Comparison of ENCODE assay signal across 8 mouse cellular contexts in the genomic region with DNA sequence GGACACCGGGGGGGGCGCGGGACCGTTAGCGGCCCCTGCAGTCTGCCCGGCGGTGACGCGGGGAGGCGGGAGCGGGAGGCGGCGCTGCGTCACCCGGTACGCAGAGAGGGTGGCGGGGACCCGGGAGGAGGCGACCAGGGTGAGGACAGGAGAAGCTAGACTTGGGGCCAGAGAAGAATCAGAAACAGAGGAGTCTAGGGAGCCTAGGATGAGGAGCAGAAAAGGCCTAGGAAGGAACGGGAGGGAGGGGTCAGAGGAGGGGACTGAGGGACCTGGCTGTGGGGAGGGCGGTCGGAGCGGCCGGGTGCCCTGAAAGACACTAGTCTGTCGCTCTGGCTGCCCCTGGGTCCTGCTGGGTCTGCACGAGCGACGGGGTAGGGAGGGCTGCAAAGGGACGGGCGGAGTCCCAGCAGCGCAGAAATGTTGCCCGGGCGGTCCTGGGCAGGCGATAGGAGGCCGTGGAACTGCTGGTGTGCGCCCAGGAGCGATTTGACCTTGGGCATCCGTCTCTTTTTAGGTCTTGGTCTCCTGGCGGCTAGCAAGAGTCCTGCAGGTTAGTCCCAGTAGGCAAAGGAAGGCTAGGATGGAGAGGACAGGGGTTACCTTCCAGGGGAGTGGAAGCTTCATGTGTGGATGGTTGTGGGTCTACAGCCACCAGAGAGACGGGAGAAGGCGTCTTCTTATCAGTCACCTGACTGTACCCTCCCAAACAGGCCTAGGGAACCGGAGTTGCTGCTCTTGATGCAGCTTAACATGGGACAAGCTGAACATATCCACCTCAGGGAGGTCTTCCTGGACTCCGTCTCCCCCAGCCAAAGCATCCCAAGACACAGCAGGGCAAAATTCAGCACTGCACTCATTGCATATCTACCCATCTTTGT. TPM values are rescaled to one million over a fixed set of nuclear protein-coding genes. Genes with fewer than 3 reads are reported as not detected.
DNase-seq lines count a peak whose midpoint lies in the region; ATAC-seq and TF ChIP-seq lines count a peak whose summit lies in the region.

A gene (minus strand): TSS at position 453 of the 881 bp plus-strand sequence.

- H3K36me3 ChIP-seq in ES-Bruce4 (ENCODE audit: control insufficient read depth, insufficient read depth, low read length, poor library complexity, severe bottlenecking), result no peaks in the 10 kb centered on the region
- no peaks in the 10 kb centered on the region for H3K36me3 ChIP-seq in lung, embryonic 14.5 days (ENCODE audit: insufficient read depth)

- H3K27me3 ChIP-seq in ES-Bruce4 (ENCODE audit: control insufficient read depth, insufficient read depth, low read length, poor library complexity, severe bottlenecking), result no peaks in the 10 kb centered on the region
- H3K27me3 ChIP-seq in lung, embryonic 14.5 days (ENCODE audit: insufficient read depth, low read length), result no peaks in the 10 kb centered on the region

- H3K27ac ChIP-seq in ES-Bruce4 (ENCODE audit: insufficient read depth, low read length), result no peak within 1 kb of the TSS
- H3K27ac ChIP-seq in layer of hippocampus, adult 2 months, result peak within 1 kb of the TSS; percentile 98
- H3K27ac ChIP-seq in lung, embryonic 14.5 days (ENCODE audit: low read depth), result peak within 1 kb of the TSS; percentile 86

- peak within 1 kb of the TSS; percentile 82 for H3K4me2 ChIP-seq in lung, embryonic 14.5 days

- TF ChIP-seq CTCF in ES-Bruce4 (IDR thresholded peaks at IDR 0.05; ENCODE audit: low read depth, low read length), result no peak
- TF ChIP-seq CTCF in layer of hippocampus, adult 2 months (conservative IDR thresholded peaks at IDR 0.05), result peak; percentile 66
- peak; percentile 70 for TF ChIP-seq CTCF in lung, embryonic 14.5 days (IDR thresholded peaks at IDR 0.05; ENCODE audit: low read depth)

- H3K9me3 ChIP-seq in ES-Bruce4 (replicated peaks; ENCODE audit: control insufficient read depth, insufficient read depth, low read length, poor library complexity, severe bottlenecking), result no peaks in the 10 kb centered on the region
- no peaks in the 10 kb centered on the region for H3K9me3 ChIP-seq in lung, embryonic 14.5 days (ENCODE audit: low read depth, low read length)

- peak; percentile 82 for DNase-seq in cerebellum, adult 11 months
- DNase-seq in forelimb bud, embryonic 11.5 days (ENCODE audit: low read depth, low spot score), result peak; percentile 73
- peak; percentile 88 to 90 for DNase-seq in heart, postnatal 36 days
- peak; percentile 87 for DNase-seq in layer of hippocampus, adult 2 months (ENCODE audit: low spot score in 2 of 2)
- peak; percentile 70 for DNase-seq in lung, embryonic 14.5 days
- peak; percentile 52 for DNase-seq in ovary, adult 18-20 months (ENCODE audit: low spot score)
- peak; percentile 76 to 77 for DNase-seq in thymus, postnatal 10 days (ENCODE audit: low spot score in 2 of 2)

- peaks cover 4% of the 10 kb centered on the region for H3K4me1 ChIP-seq in ES-Bruce4 (ENCODE audit: control insufficient read depth, insufficient read depth, low read length)
- H3K4me1 ChIP-seq in lung, embryonic 14.5 days (ENCODE audit: insufficient read depth), result peaks cover 21% of the 10 kb centered on the region

- 3% methylated on average over 43 of the region's 43 CpGs for WGBS in lung, embryonic 14.5 days

- peak within 1 kb of the TSS; percentile 90 for H3K9ac ChIP-seq in ES-Bruce4 (ENCODE audit: low read depth, poor library complexity, severe bottlenecking)
- H3K9ac ChIP-seq in lung, embryonic 14.5 days, result peak within 1 kb of the TSS; percentile 95

- TF ChIP-seq POLR2A in ES-Bruce4 (IDR thresholded peaks at IDR 0.05; ENCODE audit: insufficient read depth, low read length), result no peak

- TF ChIP-seq EP300 in ES-Bruce4 (IDR thresholded peaks at IDR 0.05; ENCODE audit: insufficient read depth, low read depth, low read length), result no peak

- intact Hi-C loops in heart, postnatal 36 days (cut with DNase I), result loop anchor here (5.0 kb wide), 1 partner anchor 41 kb away; no protein-coding TSS in a partner anchor

- peak; percentile 45 for ATAC-seq in lung, embryonic 14.5 days (ENCODE audit: insufficient read depth)

- peak within 1 kb of the TSS; percentile 82 for H3K4me3 ChIP-seq in ES-Bruce4 (ENCODE audit: low read depth, low read length)
- H3K4me3 ChIP-seq in layer of hippocampus, adult 2 months, result peak within 1 kb of the TSS; percentile 90
- H3K4me3 ChIP-seq in lung, embryonic 14.5 days (ENCODE audit: low read depth, low read length), result peak within 1 kb of the TSS; percentile 82

RNA-seq across cellular contexts. Expression of the gene that starts here (rescaled TPM):
- 4.2 and 5.5 TPM in 2 replicates for polyA plus RNA-seq in ES-Bruce4 (2011; ENCODE audit: insufficient read depth, insufficient read length, low read depth, missing spikeins)
- 10 to 100 TPM; 28.0 to 28.1 TPM for total RNA-seq in heart, postnatal 36 days (2021)
- total RNA-seq in layer of hippocampus, adult 2 months (2021), result 10 to 100 TPM; 41.6 to 43.0 TPM
- 33.8 and 34.2 TPM in 2 replicates for polyA plus RNA-seq in lung, embryonic 14.5 days (2014; fragmentation: Nextera tagmentation; extraction: Ambion mirVana)
